Mouse (Mus musculus) adrenal gland, postnatal 0 days (tissue): ENCODE measurements around the gene Prnp. TPM values are rescaled to one million over a fixed set of nuclear protein-coding genes. Genes with fewer than 3 reads are reported as not detected.

Experiments
- polyA plus RNA-seq: library from polyadenylated mRNA; unstranded; fragments of >200 nt; fragmentation: Nextera tagmentation; extraction: Ambion mirVana; gene quantifications from 2 replicates; pipeline ENCODE4 v1.2.1, GENCODE M21; 2015

Prnp gene
- 97.0 and 109 TPM in 2 replicates for polyA plus RNA-seq

GRCm38 (mm10) chr2:131909683-131910572 is at the start of gene Prnp, which contains the start of gene Prn:
Gene Prnp (plus strand): TSS chr2:131909928.
Gene Prn (plus strand): TSS chr2:131909957.

DNA sequence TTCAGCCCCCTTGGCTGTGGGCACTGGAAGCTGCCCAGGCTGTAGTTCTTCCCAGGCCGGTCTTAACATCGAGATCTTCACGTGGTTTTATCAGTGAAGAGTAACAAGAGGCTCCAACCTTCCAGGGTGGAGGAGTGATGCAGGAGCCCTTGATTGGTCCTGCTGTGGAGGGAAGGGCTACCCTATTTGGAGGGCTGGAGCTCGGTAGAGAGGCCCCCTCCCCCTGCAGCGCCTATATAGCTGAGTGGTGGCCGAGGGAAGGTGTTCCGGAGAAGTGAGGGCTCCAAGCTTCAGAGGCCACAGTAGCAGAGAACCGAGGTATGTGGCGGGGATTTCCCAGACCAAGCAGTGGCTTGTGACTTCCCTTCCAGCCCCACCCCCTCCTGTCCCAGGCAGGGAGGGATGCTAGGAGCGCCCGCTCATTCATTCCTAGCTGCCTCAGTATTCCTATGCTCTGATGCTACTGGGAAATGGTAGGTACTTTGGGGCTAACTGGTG is 40.9 kb downstream of the Prnp start, which contains the start of gene Prnd:
Prnd (plus strand) TSS at position 264 of the 498 bp plus-strand sequence.

Other genes starting within 250 kb of the Prnp start
- gene Erv3, start 50.2 kb upstream of the Prnp start, polyA plus RNA-seq = not detected in 2 replicates
- gene Prn, start within 50 bp of the Prnp start, polyA plus RNA-seq = 0.29 TPM in 1 of 2 replicates, not detected in the other
- gene Prnd, start 40.9 kb downstream of the Prnp start, polyA plus RNA-seq = 2.9 and 4.1 TPM in 2 replicates
- gene Rassf2, start 120.3 kb downstream of the Prnp start, polyA plus RNA-seq = 7.7 and 13.5 TPM in 2 replicates
- gene Slc23a2, start 235.2 kb downstream of the Prnp start, polyA plus RNA-seq = 19.7 and 37.9 TPM in 2 replicates